Mouse (Mus musculus): Measurements from ENCODE around the gene Acta2.

- TF ChIP-seq CTCF (IDR thresholded peaks at IDR 0.05; ENCODE audit: low read depth) (no peak), EP300 (optimal IDR thresholded peaks at IDR 0.05) (no peak)
Measured at GRCm38 (mm10) chr19:34220732-34221380, 34.5 kb downstream of the Acta2 start.
